Mouse (Mus musculus) liver, adult 2 months (tissue): Measurements from ENCODE around the gene Smyd4.

ENCODE experiments used
- CTCF ChIP-seq: fragments of 200-500 bp; IDR thresholded peaks from 2 replicates; pipeline ENCODE4 v1.5.1; 2011; ENCODE audit warnings: low read depth, low read length, control low read depth
- POLR2A ChIP-seq: fragments of 200-500 bp; IDR thresholded peaks from 2 replicates; pipeline ENCODE4 v1.6.1; 2011; ENCODE audit warnings: low read length, control low read depth; ENCODE audit not compliant: insufficient read depth; ENCODE audit errors: extremely low read depth

DNA sequence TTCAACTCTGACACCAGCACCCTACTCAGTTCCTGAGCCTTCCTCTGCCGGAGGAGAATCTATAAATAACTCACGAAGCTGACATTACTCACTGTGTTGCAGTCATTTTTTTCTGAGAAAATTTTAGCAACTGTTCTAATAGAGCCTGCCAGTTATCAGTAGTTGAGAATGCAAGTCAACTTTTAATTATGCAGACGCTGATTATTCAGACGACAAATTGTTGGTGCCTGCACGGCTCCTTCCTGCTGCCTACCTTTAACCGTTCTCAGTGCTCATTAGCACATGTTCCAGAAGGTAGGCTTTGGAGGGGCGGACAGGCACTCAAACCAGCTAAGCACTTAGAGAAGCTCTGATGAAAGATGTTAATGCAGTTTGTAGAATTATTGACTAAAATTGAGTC is 49.2 kb downstream of the Smyd4 start:
- TF ChIP-seq POLR2A (no peak), CTCF (no peak)
